Mouse (Mus musculus) macrophage (primary cell): ENCODE results near the gene Zfp273. TPM values are rescaled to one million over a fixed set of nuclear protein-coding genes. Genes with fewer than 3 reads are reported as not detected.
"Not testable (repeated sequence)": the region's sequence is repeated elsewhere in the genome, so short reads cannot be mapped to it uniquely, and the experiment has no call there.

ENCODE experiments used
- H3K27ac ChIP-seq: fragments of 350-480 bp; formaldehyde crosslinking; 2 replicates; pipeline ENCODE4 v1.9.0; 2021
- H3K36me3 ChIP-seq: fragments of 350-480 bp; formaldehyde crosslinking; 2 replicates; pipeline ENCODE4 v1.9.0; 2021; ENCODE audit errors: inconsistent target
- H3K4me3 ChIP-seq: fragments of 350-480 bp; formaldehyde crosslinking; 2 replicates; pipeline ENCODE4 v1.9.0; 2021; ENCODE audit errors: inconsistent target
- H3K79me2 ChIP-seq: fragments of 350-480 bp; formaldehyde crosslinking; 2 replicates; pipeline ENCODE4 v1.9.0; 2021; ENCODE audit errors: inconsistent target
- WGBS: methylation state at CpG from one replicate; pipeline ENCODE4 v1.1.7; 2026; ENCODE audit warnings: inconsistent platforms; ENCODE audit not compliant: missing documents; 5-methylcytosine and 5-hydroxymethylcytosine counted together
- polyA plus RNA-seq: library from polyadenylated mRNA; stranded (reverse); fragments of 250-400 nt; gene quantifications from 3 replicates; pipeline ENCODE4 v1.2.4, GENCODE M21; 2018; ENCODE audit warnings: inconsistent platforms

Zfp273 gene
- polyA plus RNA-seq, 1 experiment from 2014 or later = 7.5 TPM

GRCm38 (mm10) chr13:67844853-67845194 is 31.3 kb downstream of the Zfp273 start:
- 48% methylated on average over 8 of the region's 8 CpGs for WGBS
- no peak overlapping the region for H3K27ac ChIP-seq
- no peaks in the 10 kb centered on the region for H3K79me2 ChIP-seq
- H3K4me3 ChIP-seq = no peak overlapping the region
- H3K36me3 ChIP-seq = no peaks in the 10 kb centered on the region

GRCm38 (mm10) chr13:67850361-67850760 is 36.8 kb downstream of the Zfp273 start:
- no peak overlapping the region for H3K4me3 ChIP-seq
- WGBS = 76% methylated on average over 3 of the region's 3 CpGs
- no peak overlapping the region for H3K27ac ChIP-seq
- H3K79me2 ChIP-seq = no peaks in the 10 kb centered on the region
- no peaks in the 10 kb centered on the region for H3K36me3 ChIP-seq

- H3K4me3 ChIP-seq = no peak overlapping the region
- 89% methylated on average over 6 of the region's 6 CpGs for WGBS
- no peaks in the 10 kb centered on the region for H3K79me2 ChIP-seq
- H3K27ac ChIP-seq = no peak overlapping the region
- H3K36me3 ChIP-seq = no peaks in the 10 kb centered on the region
Observed at GRCm38 (mm10) chr13:67853130-67853529, 39.6 kb downstream of the Zfp273 start.

- WGBS = 84% methylated on average over 2 of the region's 2 CpGs
Observed at GRCm38 (mm10) chr13:67853983-67854382, 40.4 kb downstream of the Zfp273 start.

GRCm38 (mm10) chr13:67857317-67857716 is 43.8 kb downstream of the Zfp273 start:
- Histone ChIP-seq H3K27ac (no peak overlapping the region), H3K4me3 (no peak overlapping the region), H3K36me3 (no peaks in the 10 kb centered on the region), H3K79me2 (no peaks in the 10 kb centered on the region)
- WGBS = 25% methylated on average over 1 of the region's 1 CpGs

More at GRCm38 (mm10) chr13:67853983-67854382, 40.4 kb downstream of the Zfp273 start:
- H3K27ac ChIP-seq = no peak overlapping the region
- H3K36me3 ChIP-seq = no peaks in the 10 kb centered on the region
- H3K4me3 ChIP-seq = no peak overlapping the region
- H3K79me2 ChIP-seq = no peaks in the 10 kb centered on the region

- no peaks in the 10 kb centered on the region for H3K36me3 ChIP-seq
- no peaks in the 10 kb centered on the region for H3K79me2 ChIP-seq
- H3K4me3 ChIP-seq = no peak overlapping the region
- 91% methylated on average over 9 of the region's 9 CpGs for WGBS
- no peak overlapping the region for H3K27ac ChIP-seq
Observed at GRCm38 (mm10) chr13:67862508-67862907, 49.0 kb downstream of the Zfp273 start.

GRCm38 (mm10) chr13:67863026-67863425 is 49.5 kb downstream of the Zfp273 start, which contains the start of gene BC048507:
TSS of gene BC048507 (plus strand) at chr13:67863326.
- no peak within 1 kb of the TSS for H3K4me3 ChIP-seq
- H3K79me2 ChIP-seq = no peaks in the 10 kb centered on the region
- no peak within 1 kb of the TSS for H3K27ac ChIP-seq
- H3K36me3 ChIP-seq = no peaks in the 10 kb centered on the region
- 89% methylated on average over 11 of the region's 11 CpGs for WGBS

- Histone ChIP-seq H3K79me2 (no peaks in the 10 kb centered on the region), H3K27ac (no peak overlapping the region), H3K36me3 (no peaks in the 10 kb centered on the region), H3K4me3 (no peak overlapping the region)
- WGBS = 70% methylated on average over 5 of the region's 5 CpGs
Observed at GRCm38 (mm10) chr13:67864764-67865350, 51.3 kb downstream of the Zfp273 start.

- Histone ChIP-seq H3K4me3 (no peak overlapping the region), H3K36me3 (no peaks in the 10 kb centered on the region), H3K27ac (no peak overlapping the region), H3K79me2 (no peaks in the 10 kb centered on the region)
- 44% methylated on average over 3 of the region's 3 CpGs for WGBS
Observed at GRCm38 (mm10) chr13:67867899-67868298, 54.4 kb downstream of the Zfp273 start.

GRCm38 (mm10) chr13:67876049-67876698 is 62.6 kb downstream of the Zfp273 start:
- not testable (repeated sequence) for H3K27ac ChIP-seq, H3K79me2 ChIP-seq, H3K36me3 ChIP-seq, H3K4me3 ChIP-seq
- 36% methylated on average over 6 of the region's 12 CpGs for WGBS

Other genes starting within 250 kb of the Zfp273 start
- 9.1 to 16.7 TPM (median 9.3 TPM) in 3 replicates for gene Zfp729b, start 204.0 kb upstream of the Zfp273 start, polyA plus RNA-seq
- gene Gm49345, start 176.0 kb upstream of the Zfp273 start, polyA plus RNA-seq = not detected in 3 replicates
- gene Zfp729a, start 175.9 kb upstream of the Zfp273 start, polyA plus RNA-seq = 5.2 to 8.7 TPM (median 6.5 TPM) in 3 replicates
- gene Zfp738, start 126.7 kb upstream of the Zfp273 start, polyA plus RNA-seq = 4.4 to 8.6 TPM (median 6.8 TPM) in 3 replicates
- gene Zfp65, start 84.6 kb upstream of the Zfp273 start, polyA plus RNA-seq = 11.0 to 17.4 TPM (median 11.8 TPM) in 3 replicates
- gene Zfp85, start 58.5 kb upstream of the Zfp273 start, polyA plus RNA-seq = 2.2 to 4.9 TPM (median 4.3 TPM) in 3 replicates
- gene Zfp493, start 34.0 kb upstream of the Zfp273 start, polyA plus RNA-seq = 2.4 to 3.7 TPM (median 2.5 TPM) in 3 replicates
- gene Gm10037, start 17.4 kb downstream of the Zfp273 start, polyA plus RNA-seq = 0.42 to 0.68 TPM in 2 of 3 replicates, not detected in the other
- not detected in 3 replicates for gene BC048507, start 49.6 kb downstream of the Zfp273 start, polyA plus RNA-seq